Mouse (Mus musculus) ES-Bruce4 (cell line): ENCODE results near the gene Erp27.

ENCODE experiments used
- CTCF ChIP-seq: IDR thresholded peaks from one replicate; pipeline ENCODE4 v1.8.1; 2011; ENCODE audit warnings: low read depth, low read length
- EP300 ChIP-seq: IDR thresholded peaks from 2 replicates; pipeline ENCODE4 v1.6.1; 2011; ENCODE audit warnings: low read depth, low read length; ENCODE audit not compliant: insufficient read depth
- POLR2A ChIP-seq: IDR thresholded peaks from one replicate; pipeline ENCODE4 v1.8.1; 2011; ENCODE audit warnings: low read length; ENCODE audit not compliant: insufficient read depth

GRCm38 (mm10) chr6:136930677-136931076 is 8.7 kb upstream of the Erp27 start:
- TF ChIP-seq CTCF = no peak
- peak; percentile 81; the same call in 1 of the 2 replicates for TF ChIP-seq EP300
- no peak for TF ChIP-seq POLR2A
